Mouse (Mus musculus): ENCODE data around the gene Tmem74b. TPM values are rescaled to one million over a fixed set of nuclear protein-coding genes. Genes with fewer than 3 reads are reported as not detected.
A peak's percentile ranks its signal among the peaks of the same experiment; 100 is the strongest.

Gene Tmem74b
- 1.2 and 2.1 TPM in 2 replicates for polyA plus RNA-seq (2016; fragmentation: Nextera tagmentation; extraction: Ambion mirVana)

GRCm38 (mm10) chr2:151701231-151702145, at the start of gene Tmem74b:
Gene Tmem74b, plus strand, starts transcription at chr2:151702008.
- H3K27me3 ChIP-seq (ENCODE audit: insufficient read depth, poor library complexity, severe bottlenecking), result peaks cover 72% of the 10 kb centered on the region
- peak within 1 kb of the TSS; percentile 87 for H3K27ac ChIP-seq
- 5% methylated on average over 25 of the region's 25 CpGs for WGBS
- peaks cover 13% of the 10 kb centered on the region for H3K4me1 ChIP-seq
- H3K4me3 ChIP-seq, result peak within 1 kb of the TSS; percentile 76
- no peaks in the 10 kb centered on the region for H3K9me3 ChIP-seq
- no peaks in the 10 kb centered on the region for H3K36me3 ChIP-seq
- DNase-seq (ENCODE audit: low spot score), result no peak

- H3K36me3 ChIP-seq, result no peaks in the 10 kb centered on the region
- DNase-seq (ENCODE audit: low spot score), result no peak
- no peaks in the 10 kb centered on the region for H3K9me3 ChIP-seq
- 67% methylated on average over 1 of the region's 1 CpGs for WGBS
- no peak overlapping the region for H3K27ac ChIP-seq
- no peaks in the 10 kb centered on the region for H3K27me3 ChIP-seq (ENCODE audit: insufficient read depth, poor library complexity, severe bottlenecking)
- H3K4me1 ChIP-seq, result no peaks in the 10 kb centered on the region
- H3K4me3 ChIP-seq, result no peak overlapping the region
Measured at GRCm38 (mm10) chr2:151652053-151652452, 49.8 kb upstream of the Tmem74b start.

GRCm38 (mm10) chr2:151668433-151668832, 33.4 kb upstream of the Tmem74b start, which contains the start of gene Rad21l:
Gene Rad21l, minus strand, starts transcription at chr2:151668533.
- WGBS, result 64% methylated on average over 3 of the region's 3 CpGs
- H3K27me3 ChIP-seq (ENCODE audit: insufficient read depth, poor library complexity, severe bottlenecking), result peaks cover 26% of the 10 kb centered on the region
- H3K4me3 ChIP-seq, result no peak within 1 kb of the TSS
- H3K4me1 ChIP-seq, result peaks cover 8% of the 10 kb centered on the region
- peaks cover 4% of the 10 kb centered on the region; the same call in 1 of the 2 replicates for H3K9me3 ChIP-seq
- H3K36me3 ChIP-seq, result no peaks in the 10 kb centered on the region
- no peak for DNase-seq (ENCODE audit: low spot score)
- no peak within 1 kb of the TSS for H3K27ac ChIP-seq

- Histone ChIP-seq H3K4me1 (peaks cover 8% of the 10 kb centered on the region), H3K4me3 (peak overlapping the region; percentile 33), H3K36me3 (no peaks in the 10 kb centered on the region), H3K27me3 (ENCODE audit: insufficient read depth, poor library complexity, severe bottlenecking) (peaks cover 26% of the 10 kb centered on the region), H3K27ac (no peak overlapping the region), H3K9me3 (peaks cover 4% of the 10 kb centered on the region; the same call in 1 of the 2 replicates)
- no peak for DNase-seq (ENCODE audit: low spot score)
- WGBS, result 34% methylated on average over 48 of the region's 48 CpGs
Measured at GRCm38 (mm10) chr2:151670026-151670967, 31.5 kb upstream of the Tmem74b start.

GRCm38 (mm10) chr2:151670968-151671329, 30.9 kb upstream of the Tmem74b start:
- Histone ChIP-seq H3K27me3 (ENCODE audit: insufficient read depth, poor library complexity, severe bottlenecking) (peaks cover 26% of the 10 kb centered on the region), H3K36me3 (no peaks in the 10 kb centered on the region), H3K9me3 (peaks cover 4% of the 10 kb centered on the region; the same call in 1 of the 2 replicates), H3K27ac (no peak overlapping the region), H3K4me3 (no peak overlapping the region), H3K4me1 (peaks cover 8% of the 10 kb centered on the region)
- DNase-seq (ENCODE audit: low spot score), result no peak
- 55% methylated on average over 1 of the region's 1 CpGs for whole genome bisulfite sequencing

- peaks cover 9% of the 10 kb centered on the region for H3K27me3 ChIP-seq (ENCODE audit: insufficient read depth, poor library complexity, severe bottlenecking)
Measured at GRCm38 (mm10) chr2:151676234-151676633, 25.6 kb upstream of the Tmem74b start.

GRCm38 (mm10) chr2:151682357-151682756, 19.5 kb upstream of the Tmem74b start:
- no peaks in the 10 kb centered on the region for H3K36me3 ChIP-seq
- H3K9me3 ChIP-seq, result no peaks in the 10 kb centered on the region
- 55% methylated on average over 3 of the region's 3 CpGs for WGBS

More at GRCm38 (mm10) chr2:151676234-151676633, 25.6 kb upstream of the Tmem74b start:
- 0 out of 2 replicates have a peak, but pooled peaks cover 3% of the 10 kb centered on the region for H3K4me1 ChIP-seq
- WGBS, result 50% methylated on average over 2 of the region's 2 CpGs
- no peak overlapping the region for H3K4me3 ChIP-seq
- no peaks in the 10 kb centered on the region for H3K36me3 ChIP-seq
- H3K9me3 ChIP-seq, result no peaks in the 10 kb centered on the region
- H3K27ac ChIP-seq, result no peak overlapping the region
- DNase-seq (ENCODE audit: low spot score), result no peak

GRCm38 (mm10) chr2:151682976-151683375, 18.8 kb upstream of the Tmem74b start:
- no peaks in the 10 kb centered on the region for H3K36me3 ChIP-seq
- no peak overlapping the region for H3K4me3 ChIP-seq
- H3K27ac ChIP-seq, result no peak overlapping the region
- no peak for DNase-seq (ENCODE audit: low spot score)
- 0 out of 2 replicates have a peak, but pooled peaks cover 3% of the 10 kb centered on the region for H3K4me1 ChIP-seq
- no peaks in the 10 kb centered on the region for H3K9me3 ChIP-seq
- 84% methylated on average over 4 of the region's 4 CpGs for WGBS
- H3K27me3 ChIP-seq (ENCODE audit: insufficient read depth, poor library complexity, severe bottlenecking), result peaks cover 13% of the 10 kb centered on the region; the same call in 1 of the 2 replicates

More at GRCm38 (mm10) chr2:151682357-151682756, 19.5 kb upstream of the Tmem74b start:
- Histone ChIP-seq H3K27me3 (ENCODE audit: insufficient read depth, poor library complexity, severe bottlenecking) (peaks cover 13% of the 10 kb centered on the region; the same call in 1 of the 2 replicates), H3K27ac (no peak overlapping the region), H3K4me1 (0 out of 2 replicates have a peak, but pooled peaks cover 3% of the 10 kb centered on the region), H3K4me3 (no peak overlapping the region)
- DNase-seq (ENCODE audit: low spot score), result no peak

- H3K36me3 ChIP-seq, result no peaks in the 10 kb centered on the region
- H3K4me1 ChIP-seq, result peaks cover 13% of the 10 kb centered on the region
- H3K4me3 ChIP-seq, result peak overlapping the region; percentile 76
- no peak for DNase-seq (ENCODE audit: low spot score)
- H3K27ac ChIP-seq, result peak overlapping the region; percentile 87
- under 1% methylated on average over 88 of the region's 97 CpGs for WGBS
- peaks cover 78% of the 10 kb centered on the region for H3K27me3 ChIP-seq (ENCODE audit: insufficient read depth, poor library complexity, severe bottlenecking)
- H3K9me3 ChIP-seq, result no peaks in the 10 kb centered on the region
Measured at GRCm38 (mm10) chr2:151702146-151702850, 490 bp downstream of the Tmem74b start.

GRCm38 (mm10) chr2:151702851-151703190, 1.0 kb downstream of the Tmem74b start:
- peak overlapping the region; percentile 76 for H3K4me3 ChIP-seq
- WGBS, result 3% methylated on average over 17 of the region's 17 CpGs
- DNase-seq (ENCODE audit: low spot score), result no peak
- H3K27me3 ChIP-seq (ENCODE audit: insufficient read depth, poor library complexity, severe bottlenecking), result peaks cover 78% of the 10 kb centered on the region
- H3K4me1 ChIP-seq, result peaks cover 13% of the 10 kb centered on the region
- peak overlapping the region; percentile 87 for H3K27ac ChIP-seq
- no peaks in the 10 kb centered on the region for H3K9me3 ChIP-seq
- no peaks in the 10 kb centered on the region for H3K36me3 ChIP-seq

GRCm38 (mm10) chr2:151712647-151713046, 10.8 kb downstream of the Tmem74b start:
- Histone ChIP-seq H3K9me3 (no peaks in the 10 kb centered on the region), H3K4me3 (no peak overlapping the region), H3K36me3 (peaks cover 18% of the 10 kb centered on the region), H3K27me3 (ENCODE audit: insufficient read depth, poor library complexity, severe bottlenecking) (0 out of 2 replicates have a peak, but pooled peaks cover 4% of the 10 kb centered on the region), H3K27ac (no peak overlapping the region), H3K4me1 (no peaks in the 10 kb centered on the region)
- 29% methylated on average over 3 of the region's 3 CpGs for WGBS
- DNase-seq (ENCODE audit: low spot score), result peak; percentile 82

GRCm38 (mm10) chr2:151715526-151715925, 13.7 kb downstream of the Tmem74b start:
- no peak overlapping the region for H3K4me3 ChIP-seq
- H3K27me3 ChIP-seq (ENCODE audit: insufficient read depth, poor library complexity, severe bottlenecking), result no peaks in the 10 kb centered on the region
- WGBS, result 92% methylated on average over 4 of the region's 4 CpGs
- H3K36me3 ChIP-seq, result peaks cover 44% of the 10 kb centered on the region
- no peak for DNase-seq (ENCODE audit: low spot score)
- H3K4me1 ChIP-seq, result no peaks in the 10 kb centered on the region
- no peak overlapping the region for H3K27ac ChIP-seq
- H3K9me3 ChIP-seq, result no peaks in the 10 kb centered on the region
